Mouse (Mus musculus): Measurements from ENCODE around the gene Lypd5.
"Not testable (repeated sequence)": the region's sequence is repeated elsewhere in the genome, so short reads cannot be mapped to it uniquely, and the experiment has no call there.

Gene Lypd5

DNA sequence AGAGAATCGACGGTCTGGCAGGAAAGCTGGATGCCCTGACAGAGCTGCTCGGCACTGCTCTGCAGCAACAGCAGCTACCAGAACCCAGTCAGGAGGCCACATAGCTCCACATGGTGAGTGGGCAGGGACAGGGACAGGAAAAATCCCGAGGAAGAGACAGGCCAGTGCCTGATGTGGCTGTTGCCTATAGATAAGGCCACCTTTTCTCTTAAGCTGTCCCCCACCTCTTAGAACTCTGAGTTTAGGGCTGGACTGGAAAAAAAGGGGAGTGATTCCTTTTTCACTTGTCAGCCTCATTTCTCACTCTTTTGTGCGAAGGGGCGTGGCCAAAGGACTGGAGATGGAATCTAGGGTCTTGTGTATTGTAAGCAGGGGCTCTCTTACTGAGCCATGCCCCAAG lies 35.1 kb downstream of the Lypd5 start:
- Histone ChIP-seq H3K27me3 (ENCODE audit: control insufficient read depth, insufficient read depth, low read length, poor library complexity, severe bottlenecking) (no peaks in the 10 kb centered on the region), H3K36me3 (ENCODE audit: control insufficient read depth, insufficient read depth, low read length, poor library complexity, severe bottlenecking) (no peaks in the 10 kb centered on the region)
- DNase-seq (ENCODE audit: low read depth, low spot score), result no peak

DNA sequence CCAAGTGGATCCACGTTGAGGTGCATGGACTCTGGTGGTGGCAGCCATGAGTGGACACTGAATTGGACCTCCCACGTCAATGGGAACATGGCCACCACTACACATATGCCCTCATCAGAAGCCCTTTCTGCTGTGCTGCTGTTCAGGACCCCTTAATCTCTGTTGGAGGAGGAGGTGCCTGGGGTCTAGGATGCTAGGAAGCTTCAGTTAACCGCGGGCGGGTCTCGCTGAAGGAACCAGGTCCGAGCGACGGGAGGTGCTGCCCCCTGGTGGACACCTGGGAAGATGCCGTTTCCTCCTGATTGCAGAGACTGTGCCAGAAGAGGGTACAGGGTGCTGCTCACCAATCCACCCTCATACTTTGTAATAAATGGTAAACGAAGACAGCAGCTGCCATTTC lies 35.8 kb downstream of the Lypd5 start:
- Histone ChIP-seq H3K27me3 (ENCODE audit: control insufficient read depth, insufficient read depth, low read length, poor library complexity, severe bottlenecking) (no peaks in the 10 kb centered on the region), H3K36me3 (ENCODE audit: control insufficient read depth, insufficient read depth, low read length, poor library complexity, severe bottlenecking) (no peaks in the 10 kb centered on the region)
- DNase-seq (ENCODE audit: low read depth, low spot score), result peak; percentile 85

GRCm38 (mm10) chr7:24387059-24387556 lies 38.1 kb downstream of the Lypd5 start:
- no peak for DNase-seq (ENCODE audit: low read depth, low spot score)
- Histone ChIP-seq H3K36me3 (ENCODE audit: control insufficient read depth, insufficient read depth, low read length, poor library complexity, severe bottlenecking) (no peaks in the 10 kb centered on the region), H3K27me3 (ENCODE audit: control insufficient read depth, insufficient read depth, low read length, poor library complexity, severe bottlenecking) (no peaks in the 10 kb centered on the region)

- Histone ChIP-seq H3K36me3 (ENCODE audit: control insufficient read depth, insufficient read depth, low read length, poor library complexity, severe bottlenecking) (no peaks in the 10 kb centered on the region), H3K27me3 (ENCODE audit: control insufficient read depth, insufficient read depth, low read length, poor library complexity, severe bottlenecking) (no peaks in the 10 kb centered on the region)
- DNase-seq (ENCODE audit: low read depth, low spot score), result no peak
These were observed 40.7 kb downstream of the Lypd5 start for GRCm38 (mm10) chr7:24389516-24390187.

DNA sequence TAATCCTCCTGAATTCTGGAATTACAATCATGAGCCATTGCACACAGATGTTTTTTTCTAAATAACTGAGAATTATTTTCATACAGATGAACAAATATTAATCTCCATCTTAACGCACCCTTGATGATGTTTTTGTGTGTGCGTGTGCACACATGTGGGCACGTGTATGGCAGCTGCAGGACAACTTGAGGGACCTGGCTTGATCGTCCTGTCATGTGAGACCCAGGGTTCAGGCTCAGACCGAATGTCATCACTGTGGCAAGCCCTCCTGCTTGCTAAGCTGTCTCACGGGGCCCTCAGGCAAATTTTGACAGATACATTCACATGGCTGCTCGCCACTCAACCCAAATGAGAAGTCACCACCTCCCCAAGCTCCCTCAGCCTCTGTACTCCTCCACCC lies 41.5 kb downstream of the Lypd5 start:
- DNase-seq (ENCODE audit: low read depth, low spot score), result no peak
- H3K27me3 ChIP-seq (ENCODE audit: control insufficient read depth, insufficient read depth, low read length, poor library complexity, severe bottlenecking), result no peaks in the 10 kb centered on the region
- no peaks in the 10 kb centered on the region for H3K36me3 ChIP-seq (ENCODE audit: control insufficient read depth, insufficient read depth, low read length, poor library complexity, severe bottlenecking)

DNA sequence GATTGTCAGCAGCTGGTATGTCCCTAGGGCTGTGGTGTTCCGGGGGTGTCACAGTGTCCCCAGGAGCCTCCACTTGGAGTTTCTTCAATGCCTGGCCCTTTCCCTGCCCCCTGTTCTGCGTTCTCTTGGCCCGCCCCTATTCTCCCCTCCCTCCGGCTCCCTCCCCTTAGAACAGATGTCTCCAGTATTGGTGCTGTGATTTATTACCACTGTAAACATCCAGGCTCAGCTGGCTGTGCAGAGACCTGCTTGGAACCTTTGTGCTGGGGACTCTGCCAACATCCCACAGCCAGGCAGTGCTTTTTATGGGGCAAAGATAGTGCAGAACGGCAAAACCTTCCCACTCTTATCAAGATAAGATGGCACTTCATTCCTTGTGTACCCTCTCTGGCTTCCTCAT lies 42.1 kb downstream of the Lypd5 start:
- Histone ChIP-seq H3K27me3 (ENCODE audit: control insufficient read depth, insufficient read depth, low read length, poor library complexity, severe bottlenecking) (no peaks in the 10 kb centered on the region), H3K36me3 (ENCODE audit: control insufficient read depth, insufficient read depth, low read length, poor library complexity, severe bottlenecking) (no peaks in the 10 kb centered on the region)
- DNase-seq (ENCODE audit: low read depth, low spot score), result no peak

DNA sequence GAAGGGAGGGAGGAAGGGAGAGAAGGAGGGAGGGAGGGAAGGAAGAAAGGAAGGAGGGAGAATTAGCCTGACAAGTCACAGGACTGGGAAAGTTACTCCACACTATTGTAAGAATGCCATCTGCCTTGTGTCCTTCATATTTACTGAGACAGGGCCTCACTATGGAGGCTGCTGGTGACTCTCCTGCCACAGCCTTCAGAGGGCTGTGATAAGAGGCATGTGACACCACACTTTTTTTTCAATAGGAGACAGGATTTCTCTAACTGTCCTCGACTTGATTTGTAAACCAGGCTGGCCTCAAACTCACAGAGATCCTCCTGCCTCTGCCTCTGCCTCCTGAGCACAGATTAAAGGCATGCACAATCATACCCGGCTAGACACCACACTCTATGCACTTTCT lies 42.7 kb downstream of the Lypd5 start:
- Histone ChIP-seq H3K36me3 (ENCODE audit: control insufficient read depth, insufficient read depth, low read length, poor library complexity, severe bottlenecking) (no peaks in the 10 kb centered on the region), H3K27me3 (ENCODE audit: control insufficient read depth, insufficient read depth, low read length, poor library complexity, severe bottlenecking) (no peaks in the 10 kb centered on the region)
- DNase-seq (ENCODE audit: low read depth, low spot score), result no peak

GRCm38 (mm10) chr7:24394054-24394453 lies 45.1 kb downstream of the Lypd5 start:
- H3K27me3 ChIP-seq (ENCODE audit: control insufficient read depth, insufficient read depth, low read length, poor library complexity, severe bottlenecking), result no peaks in the 10 kb centered on the region
- no peaks in the 10 kb centered on the region for H3K36me3 ChIP-seq (ENCODE audit: control insufficient read depth, insufficient read depth, low read length, poor library complexity, severe bottlenecking)
- no peak for DNase-seq (ENCODE audit: low read depth, low spot score)

- Histone ChIP-seq H3K36me3 (ENCODE audit: control insufficient read depth, insufficient read depth, low read length, poor library complexity, severe bottlenecking) (no peaks in the 10 kb centered on the region), H3K27me3 (ENCODE audit: control insufficient read depth, insufficient read depth, low read length, poor library complexity, severe bottlenecking) (no peaks in the 10 kb centered on the region)
- no peak for DNase-seq (ENCODE audit: low read depth, low spot score)
These were observed 45.6 kb downstream of the Lypd5 start for GRCm38 (mm10) chr7:24394475-24395161.

DNA sequence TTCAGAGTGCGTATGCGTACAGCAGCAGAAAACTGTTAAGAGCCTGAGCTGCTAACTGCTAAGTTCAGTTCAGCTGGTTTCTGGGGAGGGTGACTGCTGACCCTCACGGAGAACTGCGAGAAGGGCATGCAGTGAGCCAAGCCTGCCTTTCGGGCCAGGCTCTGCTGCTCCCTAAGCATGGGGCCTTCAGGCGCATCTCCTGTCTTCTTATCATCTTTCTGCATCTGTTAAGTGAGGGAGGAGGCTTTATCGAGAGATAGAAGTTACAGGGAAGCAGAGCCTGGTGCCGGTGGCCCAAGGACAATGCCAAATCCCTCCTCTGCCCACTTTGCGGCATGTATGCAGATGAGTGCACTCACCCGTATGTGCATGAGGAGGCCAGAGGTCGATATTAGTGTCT lies 47.8 kb downstream of the Lypd5 start:
- H3K27me3 ChIP-seq (ENCODE audit: control insufficient read depth, insufficient read depth, low read length, poor library complexity, severe bottlenecking), result no peaks in the 10 kb centered on the region
- DNase-seq (ENCODE audit: low read depth, low spot score), result no peak
- H3K36me3 ChIP-seq (ENCODE audit: control insufficient read depth, insufficient read depth, low read length, poor library complexity, severe bottlenecking), result no peaks in the 10 kb centered on the region

DNA sequence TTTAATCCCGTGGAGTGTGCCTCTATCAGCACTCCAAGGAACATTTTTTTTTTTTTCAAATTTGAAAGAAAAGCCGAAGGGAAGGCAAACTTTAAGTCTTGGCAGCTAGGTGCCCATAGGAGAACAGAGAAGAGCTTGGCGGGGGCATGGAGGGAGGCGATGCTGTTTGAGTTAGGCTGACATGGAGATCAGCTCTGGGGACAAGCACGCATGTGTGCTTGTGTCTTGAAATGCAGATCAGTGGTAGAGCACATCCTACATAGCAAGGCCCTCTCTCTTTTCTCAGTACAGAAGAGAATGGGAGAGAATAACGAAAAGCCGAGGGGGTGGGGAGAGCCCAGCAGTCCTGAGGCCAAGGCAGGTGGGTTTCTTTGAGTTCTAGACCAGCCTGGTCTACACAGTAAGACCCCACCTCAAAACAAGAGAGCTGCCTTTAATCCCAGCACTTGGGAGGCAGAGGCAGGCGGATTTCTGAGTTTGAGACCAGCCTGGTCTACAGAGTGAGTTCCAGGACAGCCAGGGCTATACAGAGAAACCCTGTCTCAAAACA lies 49.4 kb downstream of the Lypd5 start:
- DNase-seq (ENCODE audit: low read depth, low spot score), result no peak
- Histone ChIP-seq H3K27me3 (ENCODE audit: control insufficient read depth, insufficient read depth, low read length, poor library complexity, severe bottlenecking) (no peaks in the 10 kb centered on the region), H3K36me3 (ENCODE audit: control insufficient read depth, insufficient read depth, low read length, poor library complexity, severe bottlenecking) (no peaks in the 10 kb centered on the region; the same call in 1 of the 2 replicates)

- DNase-seq (ENCODE audit: low read depth, low spot score), result peak; percentile 100
- H3K36me3 ChIP-seq (ENCODE audit: control insufficient read depth, insufficient read depth, low read length, poor library complexity, severe bottlenecking), result peaks cover 4% of the 10 kb centered on the region; the same call in 1 of the 2 replicates
These were observed 50.5 kb downstream of the Lypd5 start, which contains the start of gene Smg9 for GRCm38 (mm10) chr7:24399256-24400081. Gene Smg9, plus strand, starts transcription at chr7:24399619.

GRCm38 (mm10) chr7:24400082-24400452 lies 51.1 kb downstream of the Lypd5 start:
- Histone ChIP-seq H3K36me3 (ENCODE audit: control insufficient read depth, insufficient read depth, low read length, poor library complexity, severe bottlenecking) (peaks cover 7% of the 10 kb centered on the region; the same call in 1 of the 2 replicates), H3K27me3 (ENCODE audit: control insufficient read depth, insufficient read depth, low read length, poor library complexity, severe bottlenecking) (no peaks in the 10 kb centered on the region)
- DNase-seq (ENCODE audit: low read depth, low spot score), result no peak

More at GRCm38 (mm10) chr7:24399256-24400081, 50.5 kb downstream of the Lypd5 start, which contains the start of gene Smg9:
- H3K27me3 ChIP-seq (ENCODE audit: control insufficient read depth, insufficient read depth, low read length, poor library complexity, severe bottlenecking), result no peaks in the 10 kb centered on the region

- not testable (repeated sequence) for H3K36me3 ChIP-seq (ENCODE audit: control insufficient read depth, insufficient read depth, low read length, poor library complexity, severe bottlenecking); H3K27me3 ChIP-seq (ENCODE audit: control insufficient read depth, insufficient read depth, low read length, poor library complexity, severe bottlenecking); DNase-seq (ENCODE audit: low read depth, low spot score)
These were observed 51.5 kb downstream of the Lypd5 start for GRCm38 (mm10) chr7:24400489-24400888.

Data from splenic B cell, adult 2 months (primary cell).